Mouse (Mus musculus) hindbrain, embryonic 13.5 days (tissue): ENCODE data around the gene Pkmyt1. TPM values are rescaled to one million over a fixed set of nuclear protein-coding genes. Genes with fewer than 3 reads are reported as not detected.
A peak's percentile ranks its signal among the peaks of the same experiment; 100 is the strongest.
"Not testable (repeated sequence)": the region's sequence is repeated elsewhere in the genome, so short reads cannot be mapped to it uniquely, and the experiment has no call there.

Experiments
- ATAC-seq: fragments of 200-750 bp; cut with Nextera tagmentation; 2 replicates; pipeline ENCODE4 v1.8.0; 2017; ENCODE audit warnings: moderate TSS enrichment; ENCODE audit not compliant: low FRiP score
- H3K27ac ChIP-seq: fragments of 300-500 bp; sonication (generic); 2 replicates; pipeline ENCODE4 v1.5.1; 2015; ENCODE audit warnings: inconsistent platforms, mild to moderate bottlenecking, moderate library complexity
- H3K27me3 ChIP-seq: fragments of 300-500 bp; sonication (generic); 2 replicates; pipeline ENCODE4 v1.6.1; 2015; ENCODE audit warnings: mild to moderate bottlenecking, inconsistent platforms
- H3K36me3 ChIP-seq: fragments of 300-500 bp; sonication (generic); 2 replicates; pipeline ENCODE4 v1.6.1; 2015; ENCODE audit warnings: mild to moderate bottlenecking, inconsistent platforms
- H3K4me1 ChIP-seq: fragments of 300-500 bp; sonication (generic); replicated peaks from 2 replicates; pipeline ENCODE4 v1.6.1; 2015; ENCODE audit warnings: inconsistent platforms
- H3K4me2 ChIP-seq: fragments of 300-500 bp; sonication (generic); 2 replicates; pipeline ENCODE4 v1.6.1; 2015; ENCODE audit warnings: inconsistent platforms, mild to moderate bottlenecking, moderate library complexity
- H3K4me3 ChIP-seq: fragments of 300-500 bp; sonication (generic); 2 replicates; pipeline ENCODE4 v1.5.1; 2015; ENCODE audit warnings: mild to moderate bottlenecking, inconsistent platforms
- H3K9ac ChIP-seq: fragments of 300-500 bp; sonication (generic); 2 replicates; pipeline ENCODE4 v1.6.1; 2015; ENCODE audit warnings: mild to moderate bottlenecking, inconsistent platforms
- H3K9me3 ChIP-seq: fragments of 300-500 bp; sonication (generic); 2 replicates; pipeline ENCODE4 v1.6.1; 2016; ENCODE audit warnings: inconsistent platforms
- WGBS: fragments of 180-500 bp; shearing (Covaris S2); methylation state at CpG from one replicate; pipeline ENCODE4 v1.1.7; 2015; 5-methylcytosine and 5-hydroxymethylcytosine counted together
- polyA plus RNA-seq: library from polyadenylated mRNA; unstranded; fragments of >200 nt; fragmentation: Nextera tagmentation; extraction: Ambion mirVana; gene quantifications from 2 replicates; pipeline ENCODE4 v1.2.1, GENCODE M21; 2015

Pkmyt1 gene
- polyA plus RNA-seq, 1 experiment from 2014 or later: 18.0 TPM

GRCm38 (mm10) chr17:23760231-23760630 lies 34.1 kb downstream of the Pkmyt1 start:
- H3K4me1 ChIP-seq: 0 out of 2 replicates have a peak, but pooled peaks cover 3% of the 10 kb centered on the region
- peaks cover 86% of the 10 kb centered on the region for H3K36me3 ChIP-seq
- no peak for ATAC-seq
- no peak overlapping the region for H3K27ac ChIP-seq
- H3K4me3 ChIP-seq: no peak overlapping the region
- no peak overlapping the region for H3K4me2 ChIP-seq
- WGBS: 93% methylated on average over 9 of the region's 9 CpGs
- no peak overlapping the region for H3K9ac ChIP-seq
- H3K9me3 ChIP-seq: no peaks in the 10 kb centered on the region
- no peaks in the 10 kb centered on the region for H3K27me3 ChIP-seq

- ATAC-seq: no peak
- Histone ChIP-seq H3K4me1 (0 out of 2 replicates have a peak, but pooled peaks cover 3% of the 10 kb centered on the region), H3K9ac (no peak overlapping the region), H3K36me3 (peaks cover 77% of the 10 kb centered on the region), H3K27ac (no peak overlapping the region), H3K4me3 (no peak overlapping the region), H3K9me3 (no peaks in the 10 kb centered on the region), H3K27me3 (no peaks in the 10 kb centered on the region), H3K4me2 (no peak overlapping the region)
- 95% methylated on average over 3 of the region's 3 CpGs for WGBS
These were observed 35.0 kb downstream of the Pkmyt1 start for GRCm38 (mm10) chr17:23761155-23761554.

GRCm38 (mm10) chr17:23762976-23763375 lies 36.8 kb downstream of the Pkmyt1 start:
- H3K4me3 ChIP-seq: no peak overlapping the region
- H3K9me3 ChIP-seq: no peaks in the 10 kb centered on the region
- 0 out of 2 replicates have a peak, but pooled peaks cover 3% of the 10 kb centered on the region for H3K4me1 ChIP-seq
- ATAC-seq: no peak
- peaks cover 67% of the 10 kb centered on the region for H3K36me3 ChIP-seq
- H3K4me2 ChIP-seq: no peak overlapping the region
- H3K9ac ChIP-seq: no peak overlapping the region
- no peaks in the 10 kb centered on the region for H3K27me3 ChIP-seq
- WGBS: 86% methylated on average over 11 of the region's 11 CpGs
- no peak overlapping the region for H3K27ac ChIP-seq

- no peak for ATAC-seq
- Histone ChIP-seq H3K27me3 (no peaks in the 10 kb centered on the region), H3K27ac (peak overlapping the region; percentile 94), H3K36me3 (peaks cover 18% of the 10 kb centered on the region), H3K4me3 (peak overlapping the region; percentile 93), H3K9ac (peak overlapping the region; percentile 97), H3K4me2 (peak overlapping the region; percentile 71), H3K4me1 (peaks cover 23% of the 10 kb centered on the region), H3K9me3 (no peaks in the 10 kb centered on the region)
- WGBS: 7% methylated on average over 2 of the region's 2 CpGs
These were observed 44.4 kb downstream of the Pkmyt1 start for GRCm38 (mm10) chr17:23770493-23770892.

GRCm38 (mm10) chr17:23770896-23771283 lies 44.8 kb downstream of the Pkmyt1 start:
- H3K9me3 ChIP-seq: no peaks in the 10 kb centered on the region
- peak overlapping the region; percentile 94 for H3K27ac ChIP-seq
- H3K4me2 ChIP-seq: peak overlapping the region; percentile 71
- H3K4me1 ChIP-seq: peaks cover 23% of the 10 kb centered on the region
- no peak; the same call in 1 of the 2 replicates for ATAC-seq
- peaks cover 18% of the 10 kb centered on the region for H3K36me3 ChIP-seq
- peak overlapping the region; percentile 97 for H3K9ac ChIP-seq
- WGBS: under 1% methylated on average over 19 of the region's 19 CpGs
- H3K4me3 ChIP-seq: peak overlapping the region; percentile 93
- H3K27me3 ChIP-seq: no peaks in the 10 kb centered on the region

- 3% methylated on average over 58 of the region's 58 CpGs for whole genome bisulfite sequencing
- peak within 1 kb of the TSS; percentile 97 for H3K9ac ChIP-seq
These were observed 45.4 kb downstream of the Pkmyt1 start, which contains the start of gene Flywch1 for GRCm38 (mm10) chr17:23771284-23772218. Gene Flywch1 (minus strand): TSS chr17:23771602.

GRCm38 (mm10) chr17:23772219-23772556 lies 46.1 kb downstream of the Pkmyt1 start:
- not testable (repeated sequence) for H3K9me3 ChIP-seq, H3K9ac ChIP-seq, ATAC-seq, H3K27me3 ChIP-seq
- peak overlapping the region; percentile 93 for H3K4me3 ChIP-seq
- peak overlapping the region; percentile 94; the same call in 1 of the 2 replicates for H3K27ac ChIP-seq
- H3K4me1 ChIP-seq: peaks cover 23% of the 10 kb centered on the region
- H3K36me3 ChIP-seq: peaks cover 17% of the 10 kb centered on the region
- peak overlapping the region; percentile 71 for H3K4me2 ChIP-seq
- 76% methylated on average over 2 of the region's 2 CpGs for WGBS

More at GRCm38 (mm10) chr17:23771284-23772218, 45.4 kb downstream of the Pkmyt1 start, which contains the start of gene Flywch1:
- peaks cover 23% of the 10 kb centered on the region for H3K4me1 ChIP-seq
- H3K4me3 ChIP-seq: peak within 1 kb of the TSS; percentile 93
- peaks cover 18% of the 10 kb centered on the region for H3K36me3 ChIP-seq
- H3K9me3 ChIP-seq: no peaks in the 10 kb centered on the region
- H3K4me2 ChIP-seq: peak within 1 kb of the TSS; percentile 71
- peak; percentile 97 for ATAC-seq
- peak within 1 kb of the TSS; percentile 94 for H3K27ac ChIP-seq
- H3K27me3 ChIP-seq: no peaks in the 10 kb centered on the region

- no peak for ATAC-seq
These were observed 47.5 kb downstream of the Pkmyt1 start for GRCm38 (mm10) chr17:23773676-23774075.

GRCm38 (mm10) chr17:23774090-23774489 lies 48.0 kb downstream of the Pkmyt1 start:
- WGBS: 6% methylated on average over 12 of the region's 12 CpGs

More at GRCm38 (mm10) chr17:23773676-23774075, 47.5 kb downstream of the Pkmyt1 start:
- no peaks in the 10 kb centered on the region for H3K27me3 ChIP-seq
- no peak overlapping the region for H3K27ac ChIP-seq
- peaks cover 22% of the 10 kb centered on the region for H3K4me1 ChIP-seq
- 75% methylated on average over 6 of the region's 6 CpGs for WGBS
- H3K4me2 ChIP-seq: no peak overlapping the region
- H3K36me3 ChIP-seq: peaks cover 6% of the 10 kb centered on the region
- no peaks in the 10 kb centered on the region for H3K9me3 ChIP-seq
- no peak overlapping the region for H3K4me3 ChIP-seq
- H3K9ac ChIP-seq: 0 out of 2 replicates have a peak overlapping the region, but pooled peaks have one; percentile 19

GRCm38 (mm10) chr17:23776216-23776615 lies 50.1 kb downstream of the Pkmyt1 start:
- no peak for ATAC-seq
- Histone ChIP-seq H3K27me3 (no peaks in the 10 kb centered on the region), H3K4me2 (no peak overlapping the region), H3K9me3 (no peaks in the 10 kb centered on the region), H3K4me3 (no peak overlapping the region), H3K4me1 (0 out of 2 replicates have a peak, but pooled peaks cover 4% of the 10 kb centered on the region), H3K36me3 (peaks cover 9% of the 10 kb centered on the region; the same call in 1 of the 2 replicates), H3K9ac (no peak overlapping the region), H3K27ac (no peak overlapping the region)
- WGBS: 79% methylated on average over 10 of the region's 10 CpGs

More at GRCm38 (mm10) chr17:23774090-23774489, 48.0 kb downstream of the Pkmyt1 start:
- ATAC-seq: no peak
- Histone ChIP-seq H3K9me3 (no peaks in the 10 kb centered on the region), H3K36me3 (peaks cover 5% of the 10 kb centered on the region; the same call in 1 of the 2 replicates), H3K4me2 (no peak overlapping the region), H3K27ac (no peak overlapping the region), H3K27me3 (no peaks in the 10 kb centered on the region), H3K9ac (0 out of 2 replicates have a peak overlapping the region, but pooled peaks have one; percentile 6), H3K4me1 (peaks cover 18% of the 10 kb centered on the region), H3K4me3 (no peak overlapping the region)

- Histone ChIP-seq H3K27ac (no peak overlapping the region), H3K27me3 (no peaks in the 10 kb centered on the region), H3K9ac (no peak overlapping the region), H3K36me3 (peaks cover 9% of the 10 kb centered on the region; the same call in 1 of the 2 replicates), H3K4me3 (no peak overlapping the region), H3K9me3 (no peaks in the 10 kb centered on the region), H3K4me2 (no peak overlapping the region), H3K4me1 (0 out of 2 replicates have a peak, but pooled peaks cover 4% of the 10 kb centered on the region)
- ATAC-seq: no peak
- WGBS: 68% methylated on average over 2 of the region's 2 CpGs
These were observed 51.0 kb downstream of the Pkmyt1 start for GRCm38 (mm10) chr17:23777141-23777540.

GRCm38 (mm10) chr17:23778447-23778846 lies 52.3 kb downstream of the Pkmyt1 start:
- H3K36me3 ChIP-seq: peaks cover 9% of the 10 kb centered on the region; the same call in 1 of the 2 replicates
- no peak overlapping the region for H3K4me2 ChIP-seq
- H3K9ac ChIP-seq: 0 out of 2 replicates have a peak overlapping the region, but pooled peaks have one; percentile 19
- 0 out of 2 replicates have a peak, but pooled peaks cover 4% of the 10 kb centered on the region for H3K4me1 ChIP-seq
- no peak overlapping the region for H3K4me3 ChIP-seq
- H3K27me3 ChIP-seq: no peaks in the 10 kb centered on the region
- WGBS: 67% methylated on average over 2 of the region's 2 CpGs
- 0 out of 2 replicates have a peak overlapping the region, but pooled peaks have one; percentile 8 for H3K27ac ChIP-seq
- no peak for ATAC-seq
- no peaks in the 10 kb centered on the region for H3K9me3 ChIP-seq
